Mouse (Mus musculus) olfactory bulb, adult 2 months (tissue): ENCODE results near the gene Tlk1. TPM values are rescaled to one million over a fixed set of nuclear protein-coding genes. Genes with fewer than 3 reads are reported as not detected.

Experiments
- H3K27ac ChIP-seq: fragments of 200-500 bp; 2 replicates; pipeline ENCODE4 v1.5.1; 2012; ENCODE audit warnings: low read depth, low read length; ENCODE audit not compliant: insufficient read depth
- H3K4me1 ChIP-seq: fragments of 200-500 bp; 2 replicates; pipeline ENCODE4 v1.6.1; 2012; ENCODE audit warnings: low read length; ENCODE audit not compliant: control insufficient read depth, insufficient read depth
- H3K4me3 ChIP-seq: fragments of 200-500 bp; 2 replicates; pipeline ENCODE4 v1.5.1; 2012; ENCODE audit warnings: mild to moderate bottlenecking, low read depth, low read length, moderate library complexity; ENCODE audit not compliant: insufficient read depth
- CTCF ChIP-seq: fragments of 200-500 bp; IDR thresholded peaks from 2 replicates; pipeline ENCODE4 v1.5.1; 2012; ENCODE audit warnings: low read depth, mild to moderate bottlenecking, low read length, moderate library complexity; ENCODE audit not compliant: insufficient read depth
- POLR2A ChIP-seq: fragments of 200-500 bp; IDR thresholded peaks from 2 replicates; pipeline ENCODE4 v1.6.1; 2012; ENCODE audit warnings: mild to moderate bottlenecking, low read depth, low read length, moderate library complexity; ENCODE audit not compliant: insufficient read depth
- WGBS: fragments of 180-500 bp; shearing (Covaris S2); methylation state at CpG from one replicate; pipeline ENCODE4 v1.1.7; 2018; 5-methylcytosine and 5-hydroxymethylcytosine counted together
- polyA plus RNA-seq: library from polyadenylated mRNA; stranded (reverse); fragments of >200 nt; gene quantifications from 2 replicates; pipeline ENCODE4 v1.2.4, GENCODE M21; 2012; ENCODE audit warnings: low replicate concordance; ENCODE audit not compliant: missing spikeins, insufficient read depth, insufficient read length

Gene Tlk1
- polyA plus RNA-seq, 1 experiment, result not detected

DNA sequence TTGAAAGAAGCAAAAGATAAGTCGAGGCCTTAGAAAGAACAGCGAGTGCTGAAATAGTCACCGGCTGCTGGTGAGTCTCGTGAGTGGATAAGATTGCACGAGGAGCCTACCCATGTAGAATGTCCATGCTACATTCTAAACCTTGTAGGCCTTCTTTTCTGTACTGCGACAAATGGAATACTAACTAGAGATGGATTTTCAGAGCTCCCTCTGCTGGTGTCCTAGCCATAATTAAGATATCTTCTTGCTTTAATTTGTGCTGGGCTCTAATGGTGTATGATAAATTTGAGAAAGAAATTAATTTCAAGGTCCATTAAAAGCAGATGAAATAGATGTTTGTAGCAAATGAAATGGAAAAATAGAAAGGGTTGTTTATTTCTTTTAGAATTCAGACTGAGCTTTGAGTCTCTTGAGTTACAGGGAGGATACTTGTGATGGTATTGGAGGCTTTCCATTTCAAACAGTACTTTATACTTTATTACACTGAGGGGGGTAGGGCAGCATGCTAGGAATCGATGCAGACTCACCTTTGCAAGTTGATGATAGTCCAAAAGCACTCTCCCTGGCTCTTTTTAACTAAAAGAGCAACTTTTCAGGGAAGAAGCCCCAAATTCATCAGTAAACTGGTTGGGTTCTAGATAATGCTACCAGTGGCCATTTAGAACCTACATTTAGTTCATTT, 151.9 kb downstream of the Tlk1 start:
- TF ChIP-seq POLR2A (no peak), CTCF (no peak)
- Histone ChIP-seq H3K4me3 (no peak overlapping the region), H3K27ac (no peak overlapping the region), H3K4me1 (no peaks in the 10 kb centered on the region)
- 69% methylated on average over 7 of the region's 7 CpGs for WGBS

DNA sequence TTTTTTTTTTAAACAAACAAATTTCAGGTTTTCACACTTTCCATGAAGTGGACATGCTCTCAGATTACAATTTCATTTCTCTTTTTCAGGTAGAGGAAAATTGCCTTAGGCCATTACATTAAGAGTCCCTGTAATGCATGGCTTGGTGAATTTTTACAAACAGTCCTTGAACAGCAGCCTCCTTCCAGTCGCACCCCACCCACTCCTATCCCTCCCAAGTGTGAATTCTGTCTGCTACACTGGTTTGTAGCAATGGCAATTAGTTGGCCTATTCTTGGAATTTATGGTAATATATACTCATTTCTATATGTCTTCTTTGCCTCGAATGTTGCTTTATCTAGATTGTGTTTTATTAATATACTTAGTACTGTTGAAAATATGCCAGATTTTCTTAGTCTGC, 153.1 kb downstream of the Tlk1 start:
- WGBS, result 43% methylated on average over 2 of the region's 2 CpGs
- no peak overlapping the region for H3K4me3 ChIP-seq
- H3K4me1 ChIP-seq, result no peaks in the 10 kb centered on the region
- no peak for TF ChIP-seq CTCF
- H3K27ac ChIP-seq, result no peak overlapping the region

DNA sequence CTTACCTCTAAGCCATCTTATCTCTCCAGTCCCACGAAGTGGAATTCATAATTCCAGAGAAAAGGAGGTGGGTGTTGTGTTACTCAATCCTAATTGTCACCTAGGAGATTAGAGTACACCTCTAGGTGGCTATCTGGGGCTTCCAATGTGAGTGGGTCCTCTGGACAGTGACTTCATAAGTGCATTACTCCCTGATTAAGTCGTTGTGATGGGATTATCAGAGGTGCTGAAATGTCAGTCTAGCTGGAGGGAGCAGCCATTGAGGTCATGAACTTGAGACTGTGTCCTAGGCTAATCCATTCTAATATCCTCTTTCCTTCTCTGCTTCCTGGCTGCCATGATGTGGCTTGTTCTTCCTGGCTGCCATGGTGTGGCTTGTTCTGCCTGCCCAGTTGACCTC, 155.6 kb downstream of the Tlk1 start:
- TF ChIP-seq POLR2A (no peak), CTCF (no peak)
- no peaks in the 10 kb centered on the region for H3K4me1 ChIP-seq
- no peak overlapping the region for H3K27ac ChIP-seq
- no peak overlapping the region for H3K4me3 ChIP-seq
- WGBS, result 77% methylated on average over 2 of the region's 2 CpGs

DNA sequence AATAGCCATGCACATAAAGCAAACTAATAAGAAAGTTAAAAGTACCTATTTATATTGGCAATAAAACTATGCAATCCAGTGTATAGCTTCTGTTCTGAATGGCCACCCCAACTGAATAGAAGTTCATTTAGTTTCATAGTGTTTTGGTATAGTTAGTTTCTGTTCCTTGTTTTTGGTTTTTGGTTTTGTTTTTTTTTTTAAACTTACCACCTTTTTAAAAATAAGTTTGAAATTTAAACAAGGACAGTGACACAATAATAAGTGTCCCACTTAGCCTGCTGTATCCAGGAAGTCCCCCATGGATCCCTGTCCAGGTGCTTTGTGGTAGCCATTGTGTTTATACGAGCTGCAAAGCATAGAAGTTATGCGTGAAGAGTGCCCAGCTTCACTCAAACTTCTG, 156.3 kb downstream of the Tlk1 start:
- no peak overlapping the region for H3K27ac ChIP-seq
- WGBS, result 70% methylated on average over 2 of the region's 2 CpGs

DNA sequence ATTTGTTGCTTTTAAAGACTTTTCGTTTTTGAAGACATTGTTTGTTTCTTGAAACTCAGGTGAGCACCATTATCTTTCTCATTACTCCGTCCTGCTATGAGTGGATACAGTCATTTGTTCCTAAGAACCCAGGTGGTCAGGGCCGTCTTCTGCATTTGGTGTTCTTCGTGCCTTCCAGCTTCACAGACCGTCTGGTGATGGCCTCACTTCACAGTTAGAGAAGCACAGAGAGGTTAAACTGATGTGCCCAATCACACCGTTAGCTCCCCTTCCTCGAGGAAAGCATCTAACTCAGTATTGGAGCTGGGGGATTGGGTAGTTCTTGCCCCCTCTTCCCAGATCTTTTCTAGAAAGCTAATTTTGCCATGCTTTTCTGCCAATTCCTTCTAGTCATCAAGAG, 158.5 kb downstream of the Tlk1 start:
- no peak for TF ChIP-seq POLR2A
- TF ChIP-seq CTCF, result no peak
- Histone ChIP-seq H3K27ac (no peak overlapping the region), H3K4me1 (no peaks in the 10 kb centered on the region), H3K4me3 (no peak overlapping the region)
- 88% methylated on average over 7 of the region's 7 CpGs for WGBS

More for the DNA sequence above, 156.3 kb downstream of the Tlk1 start:
- H3K4me3 ChIP-seq, result no peak overlapping the region
- no peaks in the 10 kb centered on the region for H3K4me1 ChIP-seq
- TF ChIP-seq CTCF (no peak), POLR2A (no peak)

DNA sequence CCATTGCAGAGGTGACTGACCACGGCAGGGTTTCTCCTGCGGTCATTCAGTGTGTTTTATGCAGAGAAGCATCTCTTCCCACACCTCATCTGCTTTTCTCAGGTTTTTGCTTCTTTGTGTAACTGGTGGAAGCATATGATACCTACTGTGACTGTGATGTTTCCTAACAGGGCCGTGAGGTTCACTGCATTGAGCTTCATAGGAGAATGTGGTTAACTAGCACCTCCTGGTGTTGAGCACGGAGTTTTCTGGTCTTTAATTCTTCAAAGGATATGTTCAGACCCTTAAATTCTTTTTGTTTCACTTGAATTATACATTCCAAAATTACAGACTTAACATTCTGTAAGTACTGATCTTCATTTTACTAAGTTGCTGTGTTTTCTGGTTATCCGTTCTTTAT, 161.8 kb downstream of the Tlk1 start:
- Histone ChIP-seq H3K4me3 (no peak overlapping the region), H3K4me1 (no peaks in the 10 kb centered on the region), H3K27ac (no peak overlapping the region)
- WGBS, result 59% methylated on average over 5 of the region's 5 CpGs
- TF ChIP-seq POLR2A, result no peak
- no peak for TF ChIP-seq CTCF

Other genes starting within 250 kb of the Tlk1 start
- gene Gorasp2, start 164.2 kb downstream of the Tlk1 start, polyA plus RNA-seq, result not detected in 2 replicates
- gene Gm26558, start 163.6 kb downstream of the Tlk1 start, polyA plus RNA-seq, result not detected in 2 replicates
- not detected in 2 replicates for gene Dcaf17, start 229.6 kb upstream of the Tlk1 start, polyA plus RNA-seq
- gene Mettl8, start 229.9 kb upstream of the Tlk1 start, polyA plus RNA-seq, result not detected in 2 replicates